Mouse (Mus musculus) CH12.LX (cell line): ENCODE results near the gene Slpi.

ENCODE experiments used
- CTCF ChIP-seq, 2 experiments: IDR thresholded peaks in 1 of 2; conservative IDR thresholded peaks in 1 of 2; 2 replicates each; pipeline ENCODE4 v1.5.1; 2011 to 2012; ENCODE audit warnings: low read depth in 2 of 2, low read length in 2 of 2, improper control_type of control experiment in 1 of 2, inconsistent platforms in 1 of 2, mild to moderate bottlenecking in 1 of 2, moderate library complexity in 1 of 2
- EP300 ChIP-seq: IDR thresholded peaks from 2 replicates; pipeline ENCODE4 v1.6.1; 2011; ENCODE audit warnings: low read length, improper control_type of control experiment
- JUND ChIP-seq: conservative IDR thresholded peaks from 2 replicates; pipeline ENCODE4 v1.6.1; 2011; ENCODE audit warnings: low read depth, low read length, improper control_type of control experiment
- PAX5 ChIP-seq: IDR thresholded peaks from 2 replicates; pipeline ENCODE4 v1.6.1; 2012; ENCODE audit warnings: low read length, inconsistent platforms, mixed read lengths
- POLR2A ChIP-seq: IDR thresholded peaks from 2 replicates; pipeline ENCODE4 v1.6.1; 2011; ENCODE audit warnings: low read depth, mild to moderate bottlenecking, improper control_type of control experiment, low read length
- RAD21 ChIP-seq: IDR thresholded peaks from 2 replicates; pipeline ENCODE4 v1.6.1; 2011; ENCODE audit warnings: low read depth, mild to moderate bottlenecking, low read length, improper control_type of control experiment, moderate library complexity
- RCOR1 ChIP-seq: conservative IDR thresholded peaks from 2 replicates; pipeline ENCODE4 v1.6.1; 2012; ENCODE audit warnings: low read depth, mild to moderate bottlenecking, inconsistent platforms, low read length, improper control_type of control experiment
- TCF12 ChIP-seq: IDR thresholded peaks from 2 replicates; pipeline ENCODE4 v1.6.1; 2014; ENCODE audit warnings: low read depth, mild to moderate bottlenecking, inconsistent platforms, low read length, improper control_type of control experiment
- ZC3H11A ChIP-seq: IDR thresholded peaks from 2 replicates; pipeline ENCODE4 v1.6.1; 2012; ENCODE audit warnings: low read depth, mild to moderate bottlenecking, inconsistent platforms, low read length, improper control_type of control experiment

DNA sequence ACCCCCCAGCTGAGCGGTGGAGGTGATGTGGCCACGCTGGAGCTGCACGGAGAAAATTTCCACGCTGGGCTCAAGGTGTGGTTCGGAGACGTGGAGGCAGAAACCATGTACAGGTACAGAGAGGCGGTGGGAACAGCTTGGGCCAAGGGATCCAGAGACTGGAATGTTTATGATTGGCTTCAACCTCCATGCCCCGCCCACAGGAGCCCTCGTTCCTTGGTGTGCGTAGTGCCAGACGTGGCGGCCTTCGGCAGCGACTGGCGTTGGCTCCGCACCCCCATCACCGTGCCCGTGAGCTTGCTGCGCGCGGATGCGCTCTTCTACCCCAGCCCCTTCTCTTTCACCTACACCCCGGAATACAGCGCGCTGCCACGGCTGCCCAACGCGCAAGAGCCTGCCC is 25.3 kb upstream of the Slpi start:
- TF ChIP-seq RCOR1 (no peak), CTCF (conservative IDR thresholded peaks at IDR 0.05 in 1 of 2, IDR thresholded peaks at IDR 0.05 in 1 of 2; ENCODE audit: low read depth in 2 of 2, low read length in 2 of 2) (no peak), TCF12 (no peak), EP300 (no peak), JUND (no peak), POLR2A (no peak), RAD21 (no peak), ZC3H11A (no peak), PAX5 (no peak)
